Mouse (Mus musculus) thymus, postnatal 14 days (tissue): ENCODE data around the gene Prkaa1.

ENCODE experiments used
- DNase-seq: peaks from one replicate; pipeline ENCODE4 v3.0.0; 2021

Prkaa1 gene

DNA sequence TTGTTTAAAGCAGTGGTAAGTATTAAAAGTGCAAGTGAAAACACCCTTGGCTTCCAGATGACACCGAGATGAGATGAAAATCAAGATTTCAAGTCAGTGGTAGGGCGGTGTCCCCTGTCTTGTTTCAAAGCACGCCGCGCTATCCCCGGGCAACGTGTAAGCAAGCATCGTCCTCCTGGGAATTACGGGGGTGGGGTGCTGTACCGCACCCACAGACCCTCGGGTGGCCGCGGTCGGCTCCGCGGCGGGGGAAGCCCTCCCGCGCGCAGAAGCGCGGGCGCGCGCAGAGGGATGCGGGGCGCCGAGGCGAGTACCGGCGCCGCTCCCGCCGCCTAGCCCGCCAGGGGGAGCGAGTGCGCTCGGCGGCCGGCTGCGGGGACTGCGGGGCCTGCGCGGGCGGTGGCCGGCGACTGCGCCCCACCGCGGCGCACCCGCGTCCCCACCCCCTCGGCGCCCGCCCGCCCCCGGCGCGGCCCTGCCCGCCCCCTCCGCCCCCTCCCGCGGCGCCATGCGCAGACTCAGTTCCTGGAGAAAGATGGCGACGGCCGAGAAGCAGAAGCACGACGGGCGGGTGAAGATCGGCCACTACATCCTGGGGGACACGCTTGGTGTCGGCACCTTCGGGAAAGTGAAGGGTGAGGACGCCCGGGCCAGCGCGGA is at the start of gene Prkaa1:
TSS of gene Prkaa1 (plus strand) at position 501 of the 660 bp plus-strand sequence.
- peak; percentile 78 for DNase-seq

DNA sequence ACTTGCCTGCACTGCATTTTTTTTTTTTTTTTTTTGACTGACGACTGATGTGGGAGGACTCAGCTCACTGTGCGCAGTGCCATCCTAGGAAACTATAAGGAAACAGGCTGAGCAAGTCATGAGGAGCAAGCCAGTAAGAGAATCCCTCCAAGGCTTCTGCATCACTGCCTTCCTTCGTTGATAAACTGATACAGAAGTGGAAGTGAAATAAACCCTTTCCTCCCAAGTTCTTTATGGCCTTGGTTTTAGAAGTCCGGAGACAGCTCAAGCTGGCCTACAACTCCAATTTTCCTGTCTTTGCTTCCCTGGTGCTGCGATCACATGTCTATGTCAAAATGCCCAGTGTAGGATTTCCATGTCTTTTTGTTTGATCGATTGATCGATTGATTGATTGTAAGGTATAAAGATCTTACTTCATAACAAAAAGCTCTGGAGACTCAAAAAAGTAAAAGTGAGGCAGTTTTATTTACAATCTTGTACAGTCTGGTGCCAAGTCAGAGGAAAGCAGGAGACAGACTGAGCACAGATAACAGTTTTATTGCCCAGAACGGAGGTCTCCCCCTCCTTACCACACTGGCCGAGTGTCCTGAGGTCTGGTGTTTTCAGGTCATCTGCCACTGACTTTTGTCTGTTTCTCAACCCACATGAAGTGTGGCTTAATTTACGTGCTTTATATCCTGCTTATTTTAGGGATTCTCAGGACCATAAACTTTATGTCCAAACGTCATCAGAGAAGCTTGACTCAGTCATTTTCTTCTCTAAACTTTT is 47.9 kb upstream of the Prkaa1 start:
- no peak for DNase-seq

GRCm38 (mm10) chr15:5097376-5097775 is 46.3 kb upstream of the Prkaa1 start:
- no peak for DNase-seq

DNA sequence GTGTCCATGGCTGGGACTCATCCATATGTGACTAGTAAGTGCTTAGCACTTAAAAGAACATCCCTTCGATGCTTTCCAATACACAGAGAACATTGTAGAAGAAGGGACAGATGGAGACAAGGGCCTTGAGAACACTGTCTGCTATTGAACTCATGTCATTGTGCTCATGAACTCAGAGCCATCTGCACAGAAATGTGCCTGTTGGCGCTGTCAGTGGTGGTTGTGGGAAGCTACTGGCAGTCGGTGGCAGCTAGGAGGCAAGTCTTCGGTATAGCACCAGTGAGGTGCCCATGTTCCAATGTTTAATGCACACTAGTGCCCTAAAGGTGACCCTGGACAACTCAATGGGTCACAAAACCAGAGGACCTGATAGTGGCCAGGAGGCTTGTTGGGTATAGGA is 41.3 kb upstream of the Prkaa1 start:
- no peak for DNase-seq

DNA sequence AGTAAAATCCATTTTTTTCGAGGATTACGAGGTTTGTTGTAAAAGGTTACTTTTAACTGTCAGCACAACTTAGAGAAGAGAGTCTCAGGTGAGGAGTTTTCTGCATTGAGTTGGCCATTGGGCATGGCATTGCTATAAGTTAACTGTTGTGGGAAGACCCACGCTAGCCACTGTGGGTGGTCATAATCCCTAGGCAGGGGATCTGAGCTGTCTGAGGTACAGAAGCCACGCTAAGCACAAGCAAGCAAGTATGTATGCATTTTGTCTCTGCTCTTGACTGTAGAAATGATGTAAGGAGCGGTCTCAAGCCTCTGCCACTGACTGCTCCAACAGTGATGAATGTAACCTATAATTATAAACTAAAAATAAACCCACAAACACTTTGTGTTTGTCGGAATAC is 37.8 kb upstream of the Prkaa1 start:
- no peak for DNase-seq

- DNase-seq: no peak
Measured at GRCm38 (mm10) chr15:5106293-5106692, 37.4 kb upstream of the Prkaa1 start.

DNA sequence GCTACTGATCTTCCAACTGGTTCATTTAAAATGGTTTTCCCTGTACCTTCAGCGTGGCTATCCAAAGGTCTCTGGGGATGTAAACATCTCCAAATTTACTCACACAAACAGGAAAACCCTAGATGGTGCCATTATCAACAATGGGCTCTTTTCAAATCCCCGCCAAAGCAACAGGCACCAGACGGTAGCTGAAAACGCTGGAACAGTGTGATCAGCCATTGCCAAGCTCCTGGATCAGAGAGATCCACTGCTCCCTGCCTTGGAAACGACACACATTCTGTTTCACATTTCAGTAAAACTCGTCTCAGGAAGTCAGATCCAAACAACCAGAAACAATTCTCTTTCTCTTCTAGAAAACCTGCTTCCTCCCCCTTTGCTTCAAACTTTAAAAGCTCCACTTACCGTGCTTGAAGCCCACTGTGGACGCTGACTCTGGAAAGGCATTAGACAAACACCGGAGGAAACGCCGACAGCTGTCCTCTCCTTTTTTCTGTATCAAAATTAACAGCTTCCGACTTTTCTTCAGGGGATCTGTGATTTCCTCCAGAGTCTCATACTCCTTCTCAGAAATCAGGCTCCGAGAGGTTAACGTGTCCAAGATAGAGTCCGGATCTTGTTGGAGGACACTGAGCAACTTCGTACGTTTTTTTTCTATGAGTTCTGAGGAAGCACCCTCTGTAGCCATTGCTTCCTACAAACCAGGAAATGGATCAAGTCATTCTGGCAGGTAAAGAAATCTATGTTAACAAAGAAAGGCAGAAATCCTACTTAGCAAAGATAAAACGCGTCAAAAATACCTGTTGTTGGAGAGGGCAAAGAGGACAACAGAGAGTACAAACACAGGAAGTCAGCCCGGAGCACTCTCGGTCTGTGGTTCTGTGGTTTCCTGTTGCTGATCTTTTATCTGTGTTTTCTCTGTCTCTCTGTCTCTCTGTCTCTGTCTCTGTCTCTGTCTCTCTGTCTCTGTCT is 35.7 kb upstream of the Prkaa1 start, which contains the start of gene Card6:
TSS of gene Card6 (minus strand) at position 854 of the 969 bp plus-strand sequence.
- DNase-seq: peak; percentile 76

- peak; percentile 9 for DNase-seq
Measured at GRCm38 (mm10) chr15:5108655-5109040, 35.0 kb upstream of the Prkaa1 start.

DNA sequence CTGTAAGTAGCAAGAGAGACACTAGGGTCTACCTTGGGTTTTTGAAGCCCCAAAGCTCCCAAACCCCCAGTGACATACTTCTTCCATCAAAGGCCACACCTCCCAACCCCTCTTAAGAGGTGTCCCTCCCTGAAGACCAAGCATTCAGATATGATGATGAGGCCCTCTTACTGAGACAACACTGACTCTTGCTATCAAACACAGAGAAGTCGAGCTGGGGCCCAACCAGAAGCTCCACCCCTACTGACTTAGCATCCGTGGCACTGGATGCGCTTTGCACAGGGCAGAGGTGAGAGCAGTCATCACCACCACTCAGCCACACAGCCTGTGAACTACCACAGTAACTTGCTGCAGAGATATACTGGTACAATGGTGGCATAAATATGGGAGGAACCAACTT is 31.0 kb upstream of the Prkaa1 start:
- DNase-seq: no peak

DNA sequence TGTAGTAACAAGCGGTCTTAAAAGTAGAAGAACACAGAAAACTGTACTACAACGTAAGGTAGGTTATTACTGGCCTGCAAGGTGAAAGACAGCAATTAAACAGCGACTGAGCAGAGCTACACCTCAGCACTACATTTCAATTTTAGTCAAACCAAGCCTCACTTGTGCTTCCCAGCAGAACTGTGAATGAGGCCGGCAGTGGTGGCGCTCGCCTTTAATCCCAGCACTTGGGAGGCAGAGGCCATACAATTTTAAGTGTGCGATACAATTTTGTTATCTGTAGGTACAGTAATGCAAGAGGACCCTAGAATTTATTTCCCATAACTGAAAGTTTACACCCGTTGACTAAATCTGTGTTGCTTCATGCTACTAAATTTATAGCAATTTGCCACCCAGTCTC is 28.5 kb upstream of the Prkaa1 start:
- DNase-seq: no peak

- peak; percentile 99 for DNase-seq
Measured at GRCm38 (mm10) chr15:5116270-5117030, 27.2 kb upstream of the Prkaa1 start, which contains the start of gene Rpl37. Gene Rpl37, plus strand, starts transcription at chr15:5116645.

DNA sequence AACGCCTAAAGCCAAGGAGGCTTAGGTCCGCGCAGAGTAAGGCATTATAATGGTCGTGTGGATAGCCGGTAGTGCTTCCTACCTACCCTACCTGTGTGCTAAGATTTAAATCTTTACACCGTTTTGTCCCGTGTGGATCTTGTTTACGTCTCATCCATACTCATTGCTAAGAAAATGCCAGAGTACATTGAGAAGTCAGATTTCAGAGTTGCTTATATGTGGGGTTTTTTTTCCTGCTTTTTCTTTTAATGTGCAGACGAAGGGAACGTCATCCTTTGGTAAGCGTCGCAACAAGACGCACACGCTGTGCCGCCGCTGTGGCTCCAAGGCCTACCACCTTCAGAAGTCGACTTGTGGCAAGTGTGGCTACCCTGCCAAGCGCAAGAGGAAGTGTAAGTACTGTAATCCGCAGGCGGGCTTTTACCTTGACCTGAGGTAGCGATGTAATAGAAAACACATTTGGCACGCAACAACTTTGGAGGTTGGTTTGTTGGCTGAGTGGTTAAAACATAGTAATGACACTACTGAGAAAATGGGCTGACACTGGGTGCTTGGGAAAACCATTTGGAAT is 26.5 kb upstream of the Prkaa1 start:
- peak; percentile 37 for DNase-seq

GRCm38 (mm10) chr15:5118626-5119025 is 25.0 kb upstream of the Prkaa1 start:
- DNase-seq: no peak

- DNase-seq: no peak
Measured at GRCm38 (mm10) chr15:5119192-5119591, 24.5 kb upstream of the Prkaa1 start.

GRCm38 (mm10) chr15:5119707-5120106 is 24.0 kb upstream of the Prkaa1 start:
- DNase-seq: no peak

DNA sequence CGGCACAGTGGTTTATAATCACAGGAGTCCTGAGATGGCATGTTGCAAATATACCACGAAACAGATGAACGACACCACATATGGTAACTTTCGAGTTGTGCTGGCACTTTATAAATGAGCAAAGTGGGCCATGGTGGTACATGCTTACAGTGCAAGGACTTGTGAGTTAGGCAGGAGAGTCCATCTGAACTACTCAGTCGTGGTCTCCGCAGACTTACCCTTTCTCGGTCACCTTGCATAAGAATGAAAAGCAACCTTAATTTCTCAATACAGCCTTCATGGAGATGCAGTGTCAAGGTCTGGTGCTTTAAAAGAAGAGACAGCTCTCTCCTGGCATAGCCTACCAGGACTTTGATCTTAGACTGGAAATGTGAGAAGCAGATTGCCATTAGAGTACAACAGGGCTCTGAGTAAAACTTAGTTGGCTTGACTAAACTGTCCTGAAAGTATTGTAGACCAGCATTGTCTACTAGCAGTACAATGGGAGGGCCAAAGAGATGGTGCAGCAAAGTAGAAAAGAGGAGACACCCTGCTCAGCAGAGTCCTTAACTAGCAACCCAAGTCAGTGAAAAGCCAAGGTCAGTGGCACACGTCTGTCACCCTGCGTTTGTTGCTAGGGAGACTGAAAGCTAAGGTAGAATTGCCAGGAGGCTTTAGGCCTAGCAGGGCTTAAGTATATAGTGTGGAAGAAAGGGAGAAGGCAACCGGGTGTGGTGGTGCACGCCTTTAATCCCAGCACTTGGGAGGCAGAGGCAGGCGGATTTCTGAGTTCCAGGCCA is 21.9 kb upstream of the Prkaa1 start:
- no peak for DNase-seq

GRCm38 (mm10) chr15:5126456-5126855 is 17.2 kb upstream of the Prkaa1 start:
- no peak for DNase-seq

DNA sequence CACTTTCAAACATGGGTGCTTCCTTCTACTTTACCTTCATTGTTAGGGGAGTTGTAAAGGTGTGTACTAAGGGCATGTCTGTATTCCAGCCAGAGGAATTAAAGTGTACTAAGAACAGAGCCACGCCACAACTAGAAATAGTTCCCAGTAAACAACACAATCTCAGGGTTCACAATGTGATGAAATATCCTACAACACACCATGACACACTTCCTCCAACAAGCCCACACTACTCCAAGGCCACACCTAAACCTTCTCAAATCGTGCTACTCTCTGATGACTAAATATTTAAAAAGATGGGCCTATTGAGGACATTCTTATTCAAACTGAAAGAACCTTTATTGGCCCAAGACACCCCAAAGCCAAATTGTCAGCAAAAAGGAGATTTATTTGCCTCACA is 16.2 kb upstream of the Prkaa1 start:
- DNase-seq: no peak

DNA sequence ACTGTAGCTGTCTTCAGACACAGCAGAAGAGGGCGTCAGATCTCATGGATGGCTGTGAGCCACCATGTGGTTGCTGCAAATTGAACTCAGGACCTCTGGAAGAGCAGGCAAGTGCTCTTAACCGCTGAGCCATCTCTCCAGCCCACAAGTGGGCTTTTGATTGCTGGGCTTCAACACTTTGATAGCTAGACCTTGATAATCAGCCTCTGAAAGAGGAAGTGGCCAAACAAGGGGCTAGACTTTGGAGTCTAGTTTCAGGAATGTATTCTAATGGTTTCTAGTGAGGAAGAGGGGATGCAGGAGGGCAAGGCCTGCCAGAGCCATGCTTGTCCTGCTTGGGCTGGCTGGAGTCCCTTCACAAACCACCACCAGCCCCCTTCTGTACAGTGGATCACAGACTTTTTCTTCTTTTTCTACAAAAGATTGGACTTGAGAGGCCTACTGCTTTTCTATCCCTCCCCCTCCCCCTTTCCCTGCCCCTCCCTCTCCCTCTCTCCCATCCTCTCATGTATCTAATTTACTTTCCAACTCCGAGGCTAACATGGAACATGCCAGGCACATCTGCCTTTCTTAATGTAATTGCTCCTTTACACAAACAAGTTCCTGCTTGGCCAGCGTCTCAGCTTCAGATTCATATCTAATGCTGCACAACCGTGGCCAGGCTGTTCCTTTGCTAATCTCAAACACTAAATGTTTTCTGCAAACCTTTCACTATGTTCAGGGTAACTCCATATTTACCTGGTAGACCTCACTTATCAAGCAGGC is 15.3 kb upstream of the Prkaa1 start:
- no peak for DNase-seq

DNA sequence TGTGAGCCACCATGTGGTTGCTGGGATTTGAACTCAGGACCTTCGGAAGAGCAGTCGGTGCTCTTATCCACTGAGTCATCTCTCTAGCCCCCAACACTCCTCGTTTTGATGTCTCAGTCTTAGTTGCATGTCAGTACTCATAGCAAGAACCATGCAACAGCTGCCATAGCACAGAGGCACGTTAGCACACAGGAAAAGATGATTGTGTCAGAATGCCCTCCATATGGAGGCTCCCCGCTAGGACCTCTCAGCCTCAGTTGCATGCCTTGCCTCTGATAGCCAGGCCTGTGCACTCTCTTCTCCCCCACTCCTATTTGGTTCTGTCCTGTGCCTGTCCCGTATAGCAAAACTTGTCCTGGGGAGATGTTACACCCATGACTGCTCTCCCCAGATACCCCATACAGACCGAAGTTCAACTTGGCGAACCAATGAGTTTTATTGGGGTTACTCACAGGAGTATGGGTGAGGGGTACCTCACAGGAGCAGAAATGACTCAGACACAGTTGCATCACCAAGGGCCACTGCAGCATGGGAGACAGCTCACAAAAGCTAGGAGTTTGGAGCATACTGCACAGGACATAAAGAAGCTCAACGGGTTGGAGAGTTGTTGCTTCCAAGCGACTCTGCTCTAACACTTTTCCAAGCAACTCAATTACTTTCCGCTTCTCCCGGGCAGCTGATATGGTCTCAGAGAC is 14.4 kb upstream of the Prkaa1 start:
- no peak for DNase-seq
